Mouse (Mus musculus) kidney, adult 11 months (tissue): ENCODE data around the gene Dkkl1.

Source experiments
- DNase-seq: peaks from one replicate; pipeline ENCODE4 v3.0.0; 2022

Gene Dkkl1

GRCm38 (mm10) chr7:45163735-45164490, 48.0 kb downstream of the Dkkl1 start, which contains the start of gene Slc17a7:
Gene Slc17a7, plus strand, starts transcription at chr7:45163949.
- DNase-seq: no peak

GRCm38 (mm10) chr7:45162996-45163615, 48.8 kb downstream of the Dkkl1 start:
- DNase-seq: no peak

- no peak for DNase-seq
These were observed 49.4 kb downstream of the Dkkl1 start for GRCm38 (mm10) chr7:45162551-45162950.

DNA sequence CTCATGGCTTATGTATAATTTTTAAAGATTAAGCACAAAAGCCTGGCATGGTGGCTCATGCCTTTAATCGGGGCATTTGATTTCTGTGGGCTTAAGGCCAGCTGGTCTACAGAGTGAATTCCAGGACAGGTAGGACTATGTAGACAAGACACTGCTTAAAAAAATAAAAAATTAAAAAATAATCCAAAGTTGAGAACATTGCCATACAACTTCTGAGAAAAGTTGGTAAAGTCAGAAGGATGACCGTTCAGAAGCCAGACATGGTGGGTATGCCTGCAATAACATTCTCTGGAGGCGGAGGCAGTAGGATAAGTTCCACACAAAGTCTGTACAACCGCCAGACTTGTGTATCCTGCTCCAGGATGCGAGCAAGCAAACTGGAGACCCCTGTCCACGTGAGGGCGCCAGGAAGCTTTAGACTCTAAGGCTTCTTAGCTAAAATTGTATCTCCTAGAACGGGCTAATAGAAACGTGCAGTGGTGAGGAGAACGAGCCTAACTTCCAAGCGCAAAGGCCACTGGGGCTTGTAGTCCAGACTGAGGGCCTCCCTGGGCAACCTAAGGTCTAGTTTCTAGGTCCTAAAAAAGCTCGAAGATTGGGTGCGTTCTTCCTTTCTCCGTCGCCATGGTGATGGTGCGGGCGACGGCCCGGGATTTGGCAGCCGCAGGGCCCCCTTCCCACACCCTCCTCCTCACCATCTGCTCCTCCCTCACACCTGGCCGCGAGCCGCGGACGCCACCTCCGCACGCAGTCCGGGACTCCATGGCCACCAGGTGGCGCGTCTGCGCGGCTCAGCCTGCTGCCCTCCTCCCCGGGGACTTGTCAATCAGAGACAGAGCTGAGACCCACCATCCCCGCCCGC, 50.1 kb downstream of the Dkkl1 start:
- peak; percentile 86 for DNase-seq

DNA sequence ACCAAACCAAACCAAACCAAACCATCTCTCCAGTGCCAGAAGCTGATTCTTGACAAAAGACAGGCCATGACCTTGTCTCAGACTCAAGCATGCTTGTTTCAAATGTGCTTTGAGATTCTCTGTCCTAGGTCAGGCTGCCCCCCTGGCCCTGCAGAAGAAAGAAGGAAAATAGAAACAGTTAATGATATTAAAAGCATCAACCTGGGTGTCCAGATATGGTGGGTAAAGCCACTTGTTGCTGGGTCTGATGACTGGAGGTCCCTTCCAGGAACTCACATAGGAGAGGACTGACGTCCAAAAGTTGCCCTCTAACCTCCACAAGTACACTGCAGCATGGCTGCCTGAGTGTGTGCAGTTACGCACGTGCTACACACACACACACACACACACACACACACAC, 51.1 kb downstream of the Dkkl1 start:
- no peak for DNase-seq

- DNase-seq: no peak
These were observed 51.6 kb downstream of the Dkkl1 start for GRCm38 (mm10) chr7:45160316-45160800.

GRCm38 (mm10) chr7:45158991-45159390, 53.0 kb downstream of the Dkkl1 start:
- no peak for DNase-seq
